Mouse (Mus musculus): ENCODE results near the gene Parm1.

The Parm1 gene

GRCm38 (mm10) chr5:91581799-91582198 lies 64.4 kb downstream of the Parm1 start:
- DNase-seq = no peak

GRCm38 (mm10) chr5:91586206-91586605 lies 68.8 kb downstream of the Parm1 start:
- DNase-seq = no peak

GRCm38 (mm10) chr5:91594083-91594482 lies 76.7 kb downstream of the Parm1 start:
- no peak for DNase-seq

- no peak for DNase-seq
Observed at GRCm38 (mm10) chr5:91597216-91597615, 79.8 kb downstream of the Parm1 start.

- peak; percentile 13 for DNase-seq
Observed at GRCm38 (mm10) chr5:91599801-91600200, 82.4 kb downstream of the Parm1 start.

GRCm38 (mm10) chr5:91603347-91603746 lies 85.9 kb downstream of the Parm1 start:
- DNase-seq = no peak

- DNase-seq = no peak
Observed at GRCm38 (mm10) chr5:91603787-91604439, 86.5 kb downstream of the Parm1 start.

- no peak for DNase-seq
Observed at GRCm38 (mm10) chr5:91607234-91607633, 89.8 kb downstream of the Parm1 start.

GRCm38 (mm10) chr5:91607841-91608240 lies 90.4 kb downstream of the Parm1 start:
- no peak for DNase-seq

- DNase-seq = no peak
Observed at GRCm38 (mm10) chr5:91609041-91609440, 91.6 kb downstream of the Parm1 start.

- no peak for DNase-seq
Observed at GRCm38 (mm10) chr5:91609511-91610300, 92.3 kb downstream of the Parm1 start.

- DNase-seq = no peak
Observed at GRCm38 (mm10) chr5:91610499-91610898, 93.1 kb downstream of the Parm1 start.

GRCm38 (mm10) chr5:91611589-91611988 lies 94.2 kb downstream of the Parm1 start:
- DNase-seq = no peak

GRCm38 (mm10) chr5:91617331-91618233 lies 100.2 kb downstream of the Parm1 start:
- no peak for DNase-seq

GRCm38 (mm10) chr5:91618661-91619173 lies 101.3 kb downstream of the Parm1 start:
- DNase-seq = no peak

GRCm38 (mm10) chr5:91621197-91621596 lies 103.8 kb downstream of the Parm1 start:
- no peak for DNase-seq

GRCm38 (mm10) chr5:91626823-91627222 lies 109.4 kb downstream of the Parm1 start:
- no peak for DNase-seq

- no peak for DNase-seq
Observed at GRCm38 (mm10) chr5:91629472-91629871, 112.1 kb downstream of the Parm1 start.

GRCm38 (mm10) chr5:91651330-91651729 lies 133.9 kb downstream of the Parm1 start:
- DNase-seq = no peak

- no peak for DNase-seq
Observed at GRCm38 (mm10) chr5:91653061-91653915, 135.9 kb downstream of the Parm1 start.

GRCm38 (mm10) chr5:91654331-91655048 lies 137.1 kb downstream of the Parm1 start:
- no peak for DNase-seq

Data from layer of hippocampus, adult 9-11 months (tissue).